Mouse (Mus musculus) frontal cortex, adult 2 months (tissue): ENCODE data around the gene Tmem109. TPM values are rescaled to one million over a fixed set of nuclear protein-coding genes. Genes with fewer than 3 reads are reported as not detected.

Source experiments
- DNase-seq, 2 experiments: peaks; one replicate each; pipeline ENCODE4 v3.0.0; 2022; ENCODE audit warnings: low spot score in 1 of 2; ENCODE audit errors: extremely low spot score in 1 of 2
- polyA plus RNA-seq: library from polyadenylated mRNA; depleted of rRNA; stranded (reverse); fragments of >200 nt; gene quantifications from 2 replicates; pipeline ENCODE4 v1.2.3, GENCODE M21; 2012; rRNA removed

Tmem109 gene
- 49.2 and 50.2 TPM in 2 replicates for polyA plus RNA-seq

GRCm38 (mm10) chr19:10881426-10882154 lies at the start of gene Tmem109:
Tmem109 (minus strand) TSS chr19:10882001.
- peak; percentile 87 to 93 for DNase-seq

GRCm38 (mm10) chr19:10930641-10931040 lies 48.8 kb upstream of the Tmem109 start:
- no peak for DNase-seq

GRCm38 (mm10) chr19:10926666-10927065 lies 44.9 kb upstream of the Tmem109 start:
- DNase-seq: no peak

- DNase-seq: no peak
Measured at GRCm38 (mm10) chr19:10926123-10926621, 44.4 kb upstream of the Tmem109 start.

DNA sequence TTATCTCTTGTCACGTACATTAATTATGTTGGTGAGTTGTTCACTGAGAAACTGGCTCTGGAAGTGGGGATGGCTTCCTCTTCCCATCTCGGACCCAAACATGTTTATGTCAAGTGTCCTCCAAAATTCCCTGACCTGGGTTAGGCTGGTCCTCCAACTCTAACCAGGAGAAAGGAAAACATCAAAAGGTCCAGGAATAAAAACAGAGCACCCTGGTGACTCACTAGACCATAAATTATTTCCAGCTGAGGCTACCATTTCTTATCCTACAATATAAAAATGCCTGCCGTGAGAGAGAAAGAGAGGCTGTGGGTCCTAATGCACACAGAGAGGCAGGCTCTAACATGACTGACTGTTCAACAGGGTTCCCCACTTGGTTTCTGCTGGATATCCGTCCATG lies 42.4 kb upstream of the Tmem109 start:
- DNase-seq: no peak

DNA sequence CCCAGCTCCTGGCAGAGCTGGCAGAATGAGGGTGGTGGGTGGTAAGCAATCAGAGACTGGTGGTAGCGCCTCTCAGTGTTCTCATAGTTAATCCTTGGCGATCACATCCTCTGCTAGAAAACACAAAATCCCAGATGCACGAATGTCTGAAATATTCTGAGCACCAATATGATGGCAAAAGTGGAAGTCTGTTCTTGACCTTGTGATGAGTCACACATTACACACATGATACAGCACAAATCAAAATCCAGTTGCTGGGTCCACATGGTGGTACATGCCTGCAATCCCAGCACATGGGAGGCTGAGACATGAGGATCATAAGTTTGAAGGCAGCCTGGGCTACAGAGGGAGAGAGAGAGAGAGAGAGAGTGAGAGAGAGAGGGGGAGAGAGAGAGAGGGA lies 39.3 kb upstream of the Tmem109 start:
- no peak for DNase-seq

DNA sequence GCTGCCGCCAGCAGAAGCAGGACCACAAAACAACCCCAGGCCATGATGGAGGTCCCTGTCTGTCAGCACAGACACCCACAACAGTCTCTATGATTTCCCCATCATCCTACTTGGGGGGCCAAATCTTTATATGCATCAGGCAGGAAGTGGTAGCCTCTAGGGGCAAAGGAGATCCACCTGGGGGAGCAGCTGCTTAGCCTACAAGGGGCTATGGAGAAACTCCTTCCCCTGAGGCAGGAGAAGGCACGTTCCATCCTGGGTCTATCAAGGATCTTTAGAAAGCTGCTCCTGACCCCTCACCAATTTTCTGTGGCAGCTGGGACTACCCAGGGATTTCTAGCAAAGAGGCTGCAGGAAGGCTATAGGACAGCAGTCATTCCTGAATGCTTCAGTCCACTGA lies 38.7 kb upstream of the Tmem109 start, which contains the start of gene Zp1:
TSS of gene Zp1 (minus strand) at position 101 of the 400 bp plus-strand sequence.
- DNase-seq: no peak

DNA sequence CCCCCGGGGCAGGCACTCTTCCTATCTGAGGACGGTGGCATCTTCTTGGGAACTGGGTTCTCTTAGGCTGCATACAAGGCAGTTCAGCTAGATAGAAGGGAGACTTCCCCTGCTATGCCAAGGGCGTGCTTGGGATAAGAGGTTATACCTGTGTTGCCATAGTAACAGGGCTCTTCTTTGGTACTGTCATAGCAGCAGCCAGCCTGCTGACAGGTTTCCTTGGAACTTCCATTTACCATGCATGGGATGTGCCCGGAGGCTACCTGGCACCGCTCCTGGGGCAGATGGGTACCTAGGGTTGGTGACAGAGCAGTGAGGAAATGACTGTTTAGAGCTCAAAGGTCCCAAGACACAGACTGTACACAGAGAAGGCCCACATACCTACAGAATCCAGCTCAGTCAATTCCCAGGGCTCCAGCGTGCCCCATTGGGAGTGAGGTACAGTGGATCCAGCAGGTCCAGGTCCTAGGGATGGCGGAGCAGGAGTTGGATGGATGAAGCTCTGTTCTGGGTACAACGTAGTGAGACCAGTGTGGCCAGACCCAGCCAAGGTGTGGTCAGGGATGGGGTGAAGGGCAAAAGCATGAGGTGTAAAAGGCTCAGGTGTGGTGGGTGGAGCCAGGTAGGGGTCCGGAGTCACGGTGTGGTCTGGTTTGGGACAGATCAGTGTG lies 36.7 kb upstream of the Tmem109 start:
- no peak for DNase-seq

GRCm38 (mm10) chr19:10916506-10916905 lies 34.7 kb upstream of the Tmem109 start:
- DNase-seq: no peak

GRCm38 (mm10) chr19:10914870-10915269 lies 33.1 kb upstream of the Tmem109 start:
- DNase-seq: no peak

DNA sequence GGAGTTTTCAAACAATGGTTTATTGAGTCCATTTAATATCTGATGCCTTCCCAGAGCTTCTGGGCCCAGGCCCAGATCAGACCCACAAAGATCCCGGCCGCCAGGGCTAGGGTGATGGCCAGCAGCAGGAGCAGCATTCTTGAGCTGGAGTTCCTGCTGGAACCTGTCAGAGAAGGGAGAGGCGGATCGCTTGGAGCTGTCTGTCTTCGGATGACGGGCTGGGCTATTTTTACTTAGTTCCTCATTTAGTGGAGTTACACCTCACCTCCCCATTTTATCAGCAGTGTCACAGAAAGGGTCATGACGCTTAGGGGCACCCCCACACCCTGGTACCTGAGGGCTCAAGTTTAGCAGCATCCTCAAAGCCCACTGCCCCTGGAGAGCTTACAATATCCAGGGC lies 32.5 kb upstream of the Tmem109 start:
- no peak for DNase-seq

DNA sequence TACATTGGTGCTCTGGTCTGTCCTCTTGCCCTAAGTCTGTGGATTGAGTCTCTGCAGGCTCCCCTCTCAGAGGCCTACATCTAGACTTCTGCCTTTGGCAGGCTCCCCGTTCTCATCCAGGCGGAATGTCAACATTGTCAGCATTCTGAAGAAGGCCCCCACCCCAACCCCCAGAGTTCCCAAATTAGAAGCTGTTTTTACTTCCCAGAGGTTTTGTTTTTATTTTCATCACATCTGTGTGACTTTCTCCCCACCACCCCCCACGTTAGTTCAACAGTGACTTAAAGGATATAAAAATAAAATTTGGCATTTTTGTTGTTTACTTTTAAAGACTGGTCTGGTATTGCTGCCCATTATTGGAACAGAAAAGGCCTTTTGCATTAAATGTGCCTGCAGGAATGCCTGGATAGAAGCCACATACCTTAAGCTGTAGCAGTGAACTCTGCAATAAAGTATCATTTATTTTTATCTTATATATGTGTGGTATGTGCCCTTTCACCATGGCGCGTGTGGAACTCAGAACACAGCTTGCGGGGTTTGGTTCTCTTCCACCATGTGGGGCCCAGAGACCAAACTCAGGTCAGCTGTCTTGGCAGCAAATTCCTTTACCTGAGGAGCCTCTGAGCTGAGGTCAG lies 27.4 kb upstream of the Tmem109 start:
- DNase-seq: no peak

GRCm38 (mm10) chr19:10907891-10908290 lies 26.1 kb upstream of the Tmem109 start:
- peak in 1 of 2 experiments; percentile 77 for DNase-seq

DNA sequence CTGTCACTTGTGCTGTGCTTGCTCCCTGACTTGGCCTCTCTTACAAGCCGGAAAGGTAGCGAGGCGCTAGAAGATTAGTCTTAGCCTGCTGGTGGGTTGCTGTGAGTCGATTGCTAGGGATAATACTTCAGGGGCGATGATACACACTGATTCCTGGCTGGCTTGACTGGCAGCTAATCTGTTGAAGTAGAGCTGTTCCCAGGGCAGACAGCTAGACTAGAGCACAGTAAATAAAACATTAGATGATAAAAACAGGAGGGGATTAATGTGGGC lies 23.9 kb upstream of the Tmem109 start:
- no peak for DNase-seq

DNA sequence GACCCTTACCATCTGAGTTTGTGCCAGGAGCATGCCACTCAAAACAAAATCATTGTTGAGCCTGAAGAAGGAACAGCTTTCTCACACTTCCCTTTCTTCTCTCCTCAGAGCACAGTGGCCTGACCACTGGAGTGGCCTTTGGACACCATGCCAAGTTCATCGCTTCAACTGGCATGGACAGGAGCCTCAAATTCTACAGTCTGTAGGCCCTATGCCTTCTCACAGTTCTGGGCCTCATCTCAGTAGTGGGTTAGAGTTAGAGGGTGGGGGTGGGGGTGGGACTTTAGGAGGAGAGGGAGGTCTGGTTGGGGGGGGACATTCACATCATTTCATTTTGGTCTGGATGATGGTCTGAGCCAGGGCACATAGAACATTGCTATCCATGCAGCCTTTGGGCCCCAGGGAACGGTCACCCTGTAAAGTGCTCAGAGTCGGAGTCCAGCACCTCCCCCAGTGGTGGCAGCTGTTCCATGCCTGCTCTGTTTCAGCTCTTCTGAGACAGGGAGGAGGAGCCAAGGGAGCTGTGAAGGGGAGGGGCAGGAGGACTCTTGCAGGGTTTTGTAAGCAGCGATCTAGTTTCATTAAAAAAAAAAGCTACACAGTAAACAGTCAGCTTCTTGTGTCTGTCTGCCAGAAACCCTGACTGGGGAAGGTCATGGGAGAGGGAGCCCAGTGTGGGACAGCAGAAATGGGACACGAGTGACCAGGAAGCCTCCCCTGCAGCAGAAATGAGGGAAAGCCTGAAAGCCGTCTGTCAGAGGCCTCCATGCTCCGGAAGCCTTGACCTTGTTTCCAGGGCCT lies 23.3 kb upstream of the Tmem109 start:
- DNase-seq: peak; percentile 57 to 66

DNA sequence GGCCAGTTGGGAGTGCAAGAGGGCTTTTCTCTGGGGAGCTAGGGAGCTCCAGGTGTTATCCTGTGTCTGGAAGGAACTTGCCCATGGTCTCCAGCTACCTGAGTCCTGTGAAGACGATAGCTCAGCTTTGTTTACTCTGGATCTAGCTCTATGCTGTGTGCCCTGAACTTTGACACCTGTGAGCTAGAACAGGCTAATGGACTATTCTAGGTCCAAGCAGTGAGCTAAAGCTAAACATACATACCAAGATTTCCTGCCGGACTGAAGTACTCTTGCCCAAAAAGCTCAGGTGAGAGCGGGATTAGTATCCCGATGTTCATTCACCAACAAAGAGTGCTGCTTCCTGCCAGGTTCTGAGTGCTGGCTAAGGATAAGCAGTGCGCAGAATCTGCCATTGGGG lies 22.7 kb upstream of the Tmem109 start:
- DNase-seq: no peak

- DNase-seq: no peak
Measured at GRCm38 (mm10) chr19:10901046-10901445, 19.2 kb upstream of the Tmem109 start.

- no peak for DNase-seq
Measured at GRCm38 (mm10) chr19:10900315-10900714, 18.5 kb upstream of the Tmem109 start.

- DNase-seq: no peak
Measured at GRCm38 (mm10) chr19:10897491-10897890, 15.7 kb upstream of the Tmem109 start.

GRCm38 (mm10) chr19:10896849-10897248 lies 15.0 kb upstream of the Tmem109 start:
- no peak for DNase-seq

DNA sequence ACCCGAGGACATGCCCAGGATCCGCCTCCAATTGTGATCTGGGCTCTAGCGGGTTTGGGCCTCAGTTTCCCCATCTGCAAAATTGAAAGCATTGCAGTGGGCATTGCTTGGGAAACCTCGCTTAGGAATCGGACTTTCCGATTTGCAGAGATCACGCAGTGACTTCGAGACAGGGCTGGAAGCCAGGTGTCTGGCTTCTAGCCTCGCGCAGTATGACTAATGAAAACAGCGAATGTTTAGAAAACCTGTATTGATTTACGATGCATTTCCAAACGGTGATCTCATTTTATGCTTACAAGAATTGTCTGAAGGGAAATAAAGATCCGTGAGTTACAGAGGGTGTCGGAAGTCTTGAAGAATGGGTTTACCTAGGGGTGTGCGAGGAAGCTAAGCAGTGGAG lies 13.9 kb upstream of the Tmem109 start:
- peak in 1 of 2 experiments; percentile 26 for DNase-seq
